Mouse (Mus musculus) ES-E14 (cell line): Measurements from ENCODE around the gene Zfp628. TPM values are rescaled to one million over a fixed set of nuclear protein-coding genes. Genes with fewer than 3 reads are reported as not detected.
A peak's percentile ranks its signal among the peaks of the same experiment; 100 is the strongest.

Experiments
- DNase-seq: peaks from one replicate; pipeline ENCODE4 v3.0.0-alpha.2; 2013; ENCODE audit warnings: low read depth, low spot score
- H3K27ac ChIP-seq: 2 replicates; pipeline ENCODE4 v1.5.1; 2012; ENCODE audit warnings: low read depth, mild to moderate bottlenecking, low read length, moderate library complexity, mixed read lengths; ENCODE audit not compliant: poor library complexity, insufficient read depth, severe bottlenecking
- H3K36me3 ChIP-seq: 2 replicates; pipeline ENCODE4 v1.6.1; 2012; ENCODE audit warnings: mild to moderate bottlenecking, low read length, moderate library complexity, mixed read lengths; ENCODE audit not compliant: control insufficient read depth, poor library complexity, insufficient read depth, severe bottlenecking
- H3K4me1 ChIP-seq, 2 experiments: fragments of 150-350 bp in 1 of 2; sonication (generic) in 1 of 2; 2 replicates each; pipeline ENCODE4 v1.6.1; 2012; ENCODE audit warnings: low read length in 2 of 2, mild to moderate bottlenecking in 1 of 2, mixed read lengths in 1 of 2; ENCODE audit not compliant: control insufficient read depth in 2 of 2, insufficient read depth in 2 of 2, poor library complexity in 1 of 2
- H3K4me3 ChIP-seq, 2 experiments: fragments of 150-350 bp in 1 of 2; sonication (generic) in 1 of 2; 2 replicates each; pipeline ENCODE4 v1.5.1; 2012; ENCODE audit warnings: low read length in 2 of 2, low read depth in 1 of 2, mild to moderate bottlenecking in 1 of 2, mixed read lengths in 1 of 2; ENCODE audit not compliant: insufficient read depth in 1 of 2, poor library complexity in 1 of 2, severe bottlenecking in 1 of 2
- H3K9ac ChIP-seq: 2 replicates; pipeline ENCODE4 v1.6.1; 2012; ENCODE audit warnings: low read depth, mild to moderate bottlenecking, low read length, mixed read lengths; ENCODE audit not compliant: poor library complexity, insufficient read depth, severe bottlenecking
- H3K9me3 ChIP-seq: fragments of 150-350 bp; sonication (generic); 2 replicates; pipeline ENCODE4 v1.6.1; 2012; ENCODE audit warnings: low read depth, mild to moderate bottlenecking, low read length; ENCODE audit not compliant: control insufficient read depth, insufficient read depth
- CHD2 ChIP-seq: IDR thresholded peaks from 2 replicates; pipeline ENCODE4 v1.6.1; 2014; ENCODE audit warnings: mild to moderate bottlenecking, low read depth, low read length, inconsistent platforms
- HCFC1 ChIP-seq: IDR thresholded peaks from 2 replicates; pipeline ENCODE4 v1.6.1; 2012; ENCODE audit warnings: low read length, inconsistent platforms, borderline replicate concordance; ENCODE audit not compliant: insufficient read depth
- MAFK ChIP-seq: IDR thresholded peaks from 2 replicates; pipeline ENCODE4 v1.6.1; 2014; ENCODE audit warnings: mild to moderate bottlenecking, low read depth, low read length, inconsistent platforms; ENCODE audit not compliant: insufficient read depth
- ZC3H11A ChIP-seq: IDR thresholded peaks from 2 replicates; pipeline ENCODE4 v1.6.1; 2012; ENCODE audit warnings: low read depth, mild to moderate bottlenecking, inconsistent platforms, low read length, borderline replicate concordance
- ZNF384 ChIP-seq: IDR thresholded peaks from 2 replicates; pipeline ENCODE4 v1.6.1; 2012; ENCODE audit warnings: low read depth, low read length, inconsistent platforms
- in situ Hi-C, 2 experiments: fragments of 600-800 bp; cut with MboI; formaldehyde crosslinking; loops; one replicate each; pipeline ENCODE4 v1.15.1; 2025; ENCODE audit warnings: low sequenced_read_pairs in 2 of 2, inconsistent platforms in 1 of 2; ENCODE audit not compliant: unreplicated experiment in 2 of 2
- total RNA-seq: library from RNA; depleted of rRNA; stranded (reverse); fragments of 300-350 nt; gene quantifications from 2 replicates; pipeline ENCODE4 v1.2.3, GENCODE M21; 2012

The Zfp628 gene
- total RNA-seq, 1 experiment = 4.0 TPM

GRCm38 (mm10) chr7:4919096-4919495 lies 4.1 kb downstream of the Zfp628 start:
- DNase-seq = no peak
- in situ Hi-C loops = loop anchor here in 1 of 2 experiments (10.0 kb wide), 1 partner anchor 374 kb away; the partner anchor contains the start of gene Syt5
- Histone ChIP-seq H3K36me3 (peaks cover 8% of the 10 kb centered on the region; the same call in 1 of the 2 replicates), H3K4me1 (peaks cover 4 to 39% of the 10 kb centered on the region in 2 experiments; a peak in 3 of 4 replicates), H3K9ac (0 out of 2 replicates have a peak overlapping the region, but pooled peaks have one; percentile 10), H3K27ac (no peak overlapping the region), H3K9me3 (no peaks in the 10 kb centered on the region), H3K4me3 (peak overlapping the region in 1 of 2 experiments; percentile 25; a peak in 1 of 4 replicates)
- no peak for TF ChIP-seq ZC3H11A
- TF ChIP-seq ZNF384 = no peak
- TF ChIP-seq CHD2 = no peak
- no peak for TF ChIP-seq MAFK
- no peak for TF ChIP-seq HCFC1

- peaks cover 4 to 43% of the 10 kb centered on the region in 2 experiments; a peak in 3 of 4 replicates for H3K4me1 ChIP-seq
- peak overlapping the region; percentile 49 to 51 for H3K4me3 ChIP-seq
- TF ChIP-seq MAFK (no peak), CHD2 (no peak), ZNF384 (no peak), ZC3H11A (no peak), HCFC1 (no peak)
- H3K9ac ChIP-seq = peak overlapping the region; percentile 57
- no peak for DNase-seq
- no peaks in the 10 kb centered on the region for H3K9me3 ChIP-seq
- in situ Hi-C loops = loop anchor here in 1 of 2 experiments (10.0 kb wide), 1 partner anchor 375 kb away; the partner anchor contains the start of gene Syt5
- H3K36me3 ChIP-seq = peaks cover 8% of the 10 kb centered on the region; the same call in 1 of the 2 replicates
- H3K27ac ChIP-seq = no peak overlapping the region
These were observed 5.0 kb downstream of the Zfp628 start for GRCm38 (mm10) chr7:4919971-4920370.

- DNase-seq = no peak
- H3K9ac ChIP-seq = peak overlapping the region; percentile 57
- H3K4me3 ChIP-seq = peak overlapping the region; percentile 49 to 51
- H3K36me3 ChIP-seq = peaks cover 8% of the 10 kb centered on the region; the same call in 1 of the 2 replicates
- H3K9me3 ChIP-seq = no peaks in the 10 kb centered on the region
- TF ChIP-seq CHD2 (no peak), MAFK (no peak), ZC3H11A (no peak), ZNF384 (no peak), HCFC1 (no peak)
- in situ Hi-C loops = no loop called here
- H3K4me1 ChIP-seq = peaks cover 4 to 45% of the 10 kb centered on the region in 2 experiments; a peak in 3 of 4 replicates
- no peak overlapping the region for H3K27ac ChIP-seq
These were observed 5.5 kb downstream of the Zfp628 start for GRCm38 (mm10) chr7:4920496-4920895.

GRCm38 (mm10) chr7:4920976-4921823 lies 6.2 kb downstream of the Zfp628 start:
- Histone ChIP-seq H3K4me3 (no peak overlapping the region; a peak in 1 of 4 replicates), H3K27ac (no peak overlapping the region), H3K9ac (no peak overlapping the region), H3K36me3 (peaks cover 8% of the 10 kb centered on the region; the same call in 1 of the 2 replicates), H3K4me1 (peaks cover 4 to 49% of the 10 kb centered on the region in 2 experiments; a peak in 3 of 4 replicates), H3K9me3 (no peaks in the 10 kb centered on the region)
- no peak for DNase-seq
- TF ChIP-seq ZNF384 (no peak), MAFK (no peak), HCFC1 (no peak), CHD2 (no peak), ZC3H11A (no peak)
- in situ Hi-C loops = no loop called here
